In genomic region chr11:87578963-87579601, GRCm38 (mm10) we compare ENCODE assay signal across 8 mouse cellular contexts. TPM values are rescaled to one million over a fixed set of nuclear protein-coding genes. Genes with fewer than 3 reads are reported as not detected.
DNase-seq lines count a peak whose midpoint lies in the region; ATAC-seq and TF ChIP-seq lines count a peak whose summit lies in the region.

No protein-coding gene starts in this region.

- peak overlapping the region; percentile 72 for H3K4me2 ChIP-seq in forebrain, embryonic 14.5 days (ENCODE audit: low read length)
- peak overlapping the region; percentile 87 for H3K4me2 ChIP-seq in hindbrain, postnatal 0 days (ENCODE audit: low read depth, low read length)
- peak overlapping the region; percentile 88 for H3K4me2 ChIP-seq in liver, embryonic 14.5 days (ENCODE audit: low read depth)
- H3K4me2 ChIP-seq in neural tube, embryonic 15.5 days = peak overlapping the region; percentile 95

- no peak for TF ChIP-seq POLR2A in thymus, adult 2 months (IDR thresholded peaks at IDR 0.05; ENCODE audit: control insufficient read depth, extremely low read depth, insufficient read depth, low read length, poor library complexity)

- H3K36me3 ChIP-seq in thymus, adult 2 months (ENCODE audit: control insufficient read depth, insufficient read depth, low read length) = no peaks in the 10 kb centered on the region
- H3K36me3 ChIP-seq in forebrain, embryonic 14.5 days (ENCODE audit: control insufficient read depth, insufficient read depth, low read length) = no peaks in the 10 kb centered on the region
- H3K36me3 ChIP-seq in hindbrain, postnatal 0 days (ENCODE audit: insufficient read depth, low read length) = no peaks in the 10 kb centered on the region
- no peaks in the 10 kb centered on the region for H3K36me3 ChIP-seq in liver, embryonic 14.5 days (replicated peaks; ENCODE audit: control insufficient read depth, insufficient read depth, low read depth)
- no peaks in the 10 kb centered on the region for H3K36me3 ChIP-seq in neural tube, embryonic 15.5 days

- no peak for TF ChIP-seq CTCF in thymus, adult 2 months (IDR thresholded peaks at IDR 0.05; ENCODE audit: borderline replicate concordance, control insufficient read depth, extremely low read depth, insufficient read depth, low read length, poor library complexity)
- TF ChIP-seq CTCF in hindbrain, postnatal 0 days (IDR thresholded peaks at IDR 0.05; ENCODE audit: low read depth) = peak; percentile 7; the same call in 1 of the 2 replicates
- no peak for TF ChIP-seq CTCF in liver, embryonic 14.5 days (IDR thresholded peaks at IDR 0.05; ENCODE audit: low read depth)

- H3K9me3 ChIP-seq in forebrain, embryonic 14.5 days (replicated peaks; ENCODE audit: control insufficient read depth, low read length) = no peaks in the 10 kb centered on the region
- no peaks in the 10 kb centered on the region for H3K9me3 ChIP-seq in hindbrain, postnatal 0 days (ENCODE audit: low read length)
- H3K9me3 ChIP-seq in liver, embryonic 14.5 days (ENCODE audit: control insufficient read depth, low read length) = no peaks in the 10 kb centered on the region
- no peaks in the 10 kb centered on the region for H3K9me3 ChIP-seq in neural tube, embryonic 15.5 days (replicated peaks)

- DNase-seq in thymus, adult 2 months = no peak
- DNase-seq in thymus, postnatal 10 days (ENCODE audit: low spot score in 2 of 2) = no peak
- no peak for DNase-seq in forebrain, embryonic 14.5 days (ENCODE audit: low spot score)
- DNase-seq in hindbrain, postnatal 0 days (ENCODE audit: low spot score) = peak; percentile 47
- no peak for DNase-seq in liver, embryonic 14.5 days (ENCODE audit: low read depth in 3 of 3, low spot score in 3 of 3)
- DNase-seq in right cerebral cortex, adult 2 months (ENCODE audit: low spot score in 2 of 2) = no peak
- DNase-seq in urinary bladder, postnatal 4 days (ENCODE audit: low spot score in 2 of 2) = no peak

- peak overlapping the region; percentile 69 for H3K4me3 ChIP-seq in thymus, adult 2 months (ENCODE audit: control insufficient read depth, insufficient read depth, low read length)
- peak overlapping the region; percentile 42 for H3K4me3 ChIP-seq in forebrain, embryonic 14.5 days (ENCODE audit: low read depth, low read length)
- H3K4me3 ChIP-seq in hindbrain, postnatal 0 days (ENCODE audit: low read length) = peak overlapping the region; percentile 48
- peak overlapping the region; percentile 31 to 57 for H3K4me3 ChIP-seq in liver, embryonic 14.5 days (ENCODE audit: insufficient read depth in 1 of 2, low read depth in 2 of 2, low read length in 2 of 2)
- peak overlapping the region; percentile 66 for H3K4me3 ChIP-seq in neural tube, embryonic 15.5 days (replicated peaks)

- no peaks in the 10 kb centered on the region for H3K27me3 ChIP-seq in thymus, adult 2 months (ENCODE audit: control insufficient read depth, insufficient read depth, low read length)
- H3K27me3 ChIP-seq in forebrain, embryonic 14.5 days (replicated peaks; ENCODE audit: control insufficient read depth, insufficient read depth, low read length) = no peaks in the 10 kb centered on the region
- no peaks in the 10 kb centered on the region for H3K27me3 ChIP-seq in hindbrain, postnatal 0 days (ENCODE audit: insufficient read depth, low read length)
- H3K27me3 ChIP-seq in liver, embryonic 14.5 days (ENCODE audit: control insufficient read depth, insufficient read depth, low read length) = no peaks in the 10 kb centered on the region
- no peaks in the 10 kb centered on the region for H3K27me3 ChIP-seq in neural tube, embryonic 15.5 days (replicated peaks)

- WGBS in thymus, adult 2 months = 18% methylated on average over 9 of the region's 10 CpGs
- 15% methylated on average over 10 of the region's 10 CpGs for WGBS in forebrain, embryonic 14.5 days
- 8% methylated on average over 10 of the region's 10 CpGs for WGBS in hindbrain, postnatal 0 days
- 15% methylated on average over 10 of the region's 10 CpGs for WGBS in liver, embryonic 14.5 days (ENCODE audit: insufficient replicate concordance)
- 19% methylated on average over 10 of the region's 10 CpGs for WGBS in neural tube, embryonic 15.5 days

- peak overlapping the region; percentile 61 for H3K9ac ChIP-seq in forebrain, embryonic 14.5 days (ENCODE audit: low read length)
- H3K9ac ChIP-seq in hindbrain, postnatal 0 days (replicated peaks; ENCODE audit: low read length) = peak overlapping the region; percentile 65
- no peak overlapping the region for H3K9ac ChIP-seq in liver, embryonic 14.5 days (replicated peaks)
- H3K9ac ChIP-seq in neural tube, embryonic 15.5 days (replicated peaks) = peak overlapping the region; percentile 74

- peaks cover 12% of the 10 kb centered on the region for H3K4me1 ChIP-seq in thymus, adult 2 months (replicated peaks; ENCODE audit: control insufficient read depth, insufficient read depth, low read length)
- 0 out of 2 replicates have a peak, but pooled peaks cover 8% of the 10 kb centered on the region for H3K4me1 ChIP-seq in forebrain, embryonic 14.5 days (ENCODE audit: control insufficient read depth, insufficient read depth, low read length)
- peaks cover 6% of the 10 kb centered on the region; the same call in 1 of the 2 replicates for H3K4me1 ChIP-seq in hindbrain, postnatal 0 days (ENCODE audit: insufficient read depth, low read length)
- peaks cover 7 to 14% of the 10 kb centered on the region in 2 experiments; a peak in 3 of 4 replicates for H3K4me1 ChIP-seq in liver, embryonic 14.5 days (replicated peaks; ENCODE audit: control insufficient read depth in 2 of 2, insufficient read depth in 2 of 2, low read length in 1 of 2)
- peaks cover 23% of the 10 kb centered on the region for H3K4me1 ChIP-seq in neural tube, embryonic 15.5 days

- no peak for TF ChIP-seq EP300 in liver, embryonic 14.5 days (IDR thresholded peaks at IDR 0.05; ENCODE audit: low read depth)

- ATAC-seq in forebrain, embryonic 14.5 days = peak; percentile 57
- peak; percentile 62 for ATAC-seq in hindbrain, postnatal 0 days
- ATAC-seq in liver, embryonic 14.5 days (ENCODE audit: insufficient read depth) = peak; percentile 55
- peak; percentile 64 for ATAC-seq in neural tube, embryonic 15.5 days (ENCODE audit: low FRiP score)

- no peak overlapping the region; the same call in 1 of the 2 replicates for H3K27ac ChIP-seq in thymus, adult 2 months (ENCODE audit: control insufficient read depth, insufficient read depth, low read length)
- no peak overlapping the region for H3K27ac ChIP-seq in forebrain, embryonic 14.5 days (ENCODE audit: low read depth, low read length)
- H3K27ac ChIP-seq in hindbrain, postnatal 0 days = peak overlapping the region; percentile 80
- no peak overlapping the region for H3K27ac ChIP-seq in liver, embryonic 14.5 days
- peak overlapping the region; percentile 78 for H3K27ac ChIP-seq in neural tube, embryonic 15.5 days (replicated peaks)

RNA-seq across cellular contexts. Expression of gene Sept4, which starts 10.4 kb away (rescaled TPM):
- 12.6 and 13.2 TPM in 2 replicates for polyA plus RNA-seq in thymus, adult 2 months (2012; rRNA removed)
- 16.8 and 19.6 TPM in 2 replicates for polyA plus RNA-seq in forebrain, embryonic 14.5 days (2014; fragmentation: Nextera tagmentation; extraction: Ambion mirVana)
- total RNA-seq in hindbrain, postnatal 0 days (2014; rRNA removed) = 32.3 and 39.6 TPM in 2 replicates
- polyA plus RNA-seq in hindbrain, postnatal 0 days (2015; fragmentation: Nextera tagmentation; extraction: Ambion mirVana) = 54.9 and 63.6 TPM in 2 replicates
- polyA plus RNA-seq in liver, embryonic 14.5 days (2012; rRNA removed) = 5.5 and 8.0 TPM in 2 replicates
- polyA plus RNA-seq in liver, embryonic 14.5 days (2014; fragmentation: Nextera tagmentation; extraction: Ambion mirVana) = 9.1 and 11.2 TPM in 2 replicates
- 34.6 and 38.3 TPM in 2 replicates for polyA plus RNA-seq in neural tube, embryonic 15.5 days (2015; fragmentation: Nextera tagmentation; extraction: Ambion mirVana)

RNA-seq across cellular contexts. Expression of gene Gm11492, which starts 12.6 kb away (rescaled TPM):
- polyA plus RNA-seq in thymus, adult 2 months (2012; rRNA removed) = 0.06 TPM in 1 of 2 replicates, not detected in the other
- not detected in 2 replicates for polyA plus RNA-seq in forebrain, embryonic 14.5 days (2014; fragmentation: Nextera tagmentation; extraction: Ambion mirVana)
- not detected in 2 replicates for total RNA-seq in hindbrain, postnatal 0 days (2014; rRNA removed)
- polyA plus RNA-seq in hindbrain, postnatal 0 days (2015; fragmentation: Nextera tagmentation; extraction: Ambion mirVana) = not detected in 2 replicates
- polyA plus RNA-seq in liver, embryonic 14.5 days (2012; rRNA removed) = not detected in 2 replicates
- polyA plus RNA-seq in liver, embryonic 14.5 days (2014; fragmentation: Nextera tagmentation; extraction: Ambion mirVana) = not detected in 2 replicates
- polyA plus RNA-seq in neural tube, embryonic 15.5 days (2015; fragmentation: Nextera tagmentation; extraction: Ambion mirVana) = not detected in 2 replicates

RNA-seq across cellular contexts. Expression of gene Mtmr4, which starts 12.9 kb away (rescaled TPM):
- polyA plus RNA-seq in thymus, adult 2 months (2012; rRNA removed) = 47.0 and 51.1 TPM in 2 replicates
- 45.5 and 59.7 TPM in 2 replicates for polyA plus RNA-seq in forebrain, embryonic 14.5 days (2014; fragmentation: Nextera tagmentation; extraction: Ambion mirVana)
- 110 and 125 TPM in 2 replicates for total RNA-seq in hindbrain, postnatal 0 days (2014; rRNA removed)
- 30.6 and 34.8 TPM in 2 replicates for polyA plus RNA-seq in hindbrain, postnatal 0 days (2015; fragmentation: Nextera tagmentation; extraction: Ambion mirVana)
- 5.7 and 6.5 TPM in 2 replicates for polyA plus RNA-seq in liver, embryonic 14.5 days (2012; rRNA removed)
- polyA plus RNA-seq in liver, embryonic 14.5 days (2014; fragmentation: Nextera tagmentation; extraction: Ambion mirVana) = 8.7 and 9.2 TPM in 2 replicates
- 41.0 and 42.8 TPM in 2 replicates for polyA plus RNA-seq in neural tube, embryonic 15.5 days (2015; fragmentation: Nextera tagmentation; extraction: Ambion mirVana)

RNA-seq across cellular contexts. Expression of gene Hsf5, which starts 37.9 kb away (rescaled TPM):
- 0.04 and 0.05 TPM in 2 replicates for polyA plus RNA-seq in thymus, adult 2 months (2012; rRNA removed)
- polyA plus RNA-seq in forebrain, embryonic 14.5 days (2014; fragmentation: Nextera tagmentation; extraction: Ambion mirVana) = 0.33 and 0.36 TPM in 2 replicates
- total RNA-seq in hindbrain, postnatal 0 days (2014; rRNA removed) = 0.10 and 0.29 TPM in 2 replicates
- 0.20 and 0.33 TPM in 2 replicates for polyA plus RNA-seq in hindbrain, postnatal 0 days (2015; fragmentation: Nextera tagmentation; extraction: Ambion mirVana)
- polyA plus RNA-seq in liver, embryonic 14.5 days (2012; rRNA removed) = 0.02 TPM in 1 of 2 replicates, not detected in the other
- polyA plus RNA-seq in liver, embryonic 14.5 days (2014; fragmentation: Nextera tagmentation; extraction: Ambion mirVana) = not detected in 2 replicates
- polyA plus RNA-seq in neural tube, embryonic 15.5 days (2015; fragmentation: Nextera tagmentation; extraction: Ambion mirVana) = 0.38 and 0.49 TPM in 2 replicates

Comparison
In these comparisons a context has a peak if more than half of its experiments do, and no peak if none do; other contexts are left out.
1. H3K27ac ChIP-seq: peak in hindbrain, postnatal 0 days (single experiment) and neural tube, embryonic 15.5 days (single experiment); none in thymus, adult 2 months (single experiment), forebrain, embryonic 14.5 days (single experiment) and liver, embryonic 14.5 days (single experiment).
2. Peak in every context shown above with its lines, with median percentiles within 50 percentile points of each other: H3K4me3 ChIP-seq, ATAC-seq and H3K4me2 ChIP-seq.